Mouse (Mus musculus) stomach, embryonic 15.5 days (tissue): Measurements from ENCODE around the gene Ddx54. TPM values are rescaled to one million over a fixed set of nuclear protein-coding genes. Genes with fewer than 3 reads are reported as not detected.

ENCODE experiments used
- ATAC-seq: fragments of 200-750 bp; cut with Nextera tagmentation; 2 replicates; pipeline ENCODE4 v1.8.0; 2017; ENCODE audit warnings: low read depth, moderate number of reproducible peaks, moderate TSS enrichment; ENCODE audit not compliant: insufficient read depth, low FRiP score
- H3K27ac ChIP-seq: fragments of 300-500 bp; sonication (generic); 2 replicates; pipeline ENCODE4 v1.5.1; 2015; ENCODE audit warnings: mild to moderate bottlenecking, inconsistent platforms
- H3K27me3 ChIP-seq: fragments of 300-500 bp; sonication (generic); replicated peaks from 2 replicates; pipeline ENCODE4 v1.6.1; 2015; ENCODE audit warnings: inconsistent platforms
- H3K36me3 ChIP-seq: fragments of 300-500 bp; sonication (generic); 2 replicates; pipeline ENCODE4 v1.6.1; 2015; ENCODE audit warnings: inconsistent platforms
- H3K4me1 ChIP-seq: fragments of 300-500 bp; sonication (generic); 2 replicates; pipeline ENCODE4 v1.6.1; 2015; ENCODE audit warnings: inconsistent platforms
- H3K4me2 ChIP-seq: fragments of 300-500 bp; sonication (generic); 2 replicates; pipeline ENCODE4 v1.6.1; 2015; ENCODE audit warnings: mild to moderate bottlenecking, inconsistent platforms
- H3K4me3 ChIP-seq: fragments of 300-500 bp; sonication (generic); replicated peaks from 2 replicates; pipeline ENCODE4 v1.5.1; 2015; ENCODE audit warnings: inconsistent platforms
- H3K9ac ChIP-seq: fragments of 300-500 bp; sonication (generic); 2 replicates; pipeline ENCODE4 v1.6.1; 2015; ENCODE audit warnings: inconsistent platforms
- H3K9me3 ChIP-seq: fragments of 300-500 bp; sonication (generic); 2 replicates; pipeline ENCODE4 v1.6.1; 2016; ENCODE audit warnings: inconsistent platforms
- WGBS: fragments of 180-500 bp; shearing (Covaris S2); methylation state at CpG from one replicate; pipeline ENCODE4 v1.1.7; 2015; 5-methylcytosine and 5-hydroxymethylcytosine counted together
- polyA plus RNA-seq: library from polyadenylated mRNA; unstranded; fragments of >200 nt; fragmentation: Nextera tagmentation; extraction: Ambion mirVana; gene quantifications from 2 replicates; pipeline ENCODE4 v1.2.1, GENCODE M21; 2015

Gene Ddx54
- polyA plus RNA-seq, 1 experiment from 2014 or later = 41.8 TPM

DNA sequence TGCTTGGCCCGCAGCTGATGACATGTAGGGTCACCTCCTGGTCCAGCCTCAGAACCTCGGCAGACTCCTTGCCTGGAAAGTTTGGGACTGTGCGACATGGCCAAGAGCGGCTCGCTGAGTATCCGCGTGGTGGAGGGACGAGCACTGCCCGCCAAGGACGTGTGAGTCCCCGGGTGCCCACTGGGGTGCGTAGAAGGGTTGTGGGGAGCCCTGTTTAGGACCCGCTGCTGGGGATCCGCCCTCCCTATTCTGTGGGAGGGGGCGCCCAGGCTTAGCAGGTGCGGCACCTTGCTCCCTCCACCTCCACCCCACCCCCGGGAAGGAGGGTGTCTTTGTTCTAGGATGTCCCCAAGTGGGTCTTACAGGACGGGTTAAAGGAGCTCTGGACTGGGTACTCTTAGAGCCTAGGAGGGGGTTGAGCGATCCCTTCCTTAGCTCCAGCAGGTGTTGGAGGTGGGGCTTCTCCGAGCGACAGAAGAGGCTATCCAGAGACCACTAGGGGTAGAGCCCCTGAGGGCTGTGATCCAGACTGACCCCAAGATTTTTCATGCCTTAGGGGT lies 36.9 kb downstream of the Ddx54 start:
- Histone ChIP-seq H3K27ac (no peak overlapping the region), H3K4me3 (peak overlapping the region; percentile 32), H3K9me3 (no peaks in the 10 kb centered on the region), H3K4me2 (peak overlapping the region; percentile 59), H3K27me3 (peaks cover 36% of the 10 kb centered on the region), H3K36me3 (no peaks in the 10 kb centered on the region), H3K9ac (no peak overlapping the region), H3K4me1 (peaks cover 15% of the 10 kb centered on the region)
- 0 out of 2 replicates have a peak, but pooled peaks have one; percentile 33 for ATAC-seq
- whole genome bisulfite sequencing = 4% methylated on average over 21 of the region's 21 CpGs

DNA sequence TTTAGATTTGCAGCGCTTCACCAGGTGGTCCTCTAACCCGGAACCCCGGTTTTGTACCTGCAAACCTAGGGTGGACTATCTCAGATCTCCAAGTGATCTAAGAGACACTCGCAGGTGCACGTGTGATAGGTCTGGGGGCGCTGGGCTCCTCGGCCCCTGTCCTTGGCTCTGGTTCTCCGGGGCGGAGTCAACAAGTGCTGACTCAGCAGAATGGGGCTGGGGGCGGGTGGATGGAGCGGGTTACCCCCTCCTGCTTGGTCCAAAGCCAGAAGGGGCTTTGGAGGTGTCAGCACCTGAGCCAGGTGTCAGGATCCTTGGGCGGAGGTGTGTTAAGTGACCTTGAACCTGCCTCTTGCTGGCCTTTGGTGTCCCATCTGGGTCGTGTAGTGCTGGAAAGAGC lies 37.4 kb downstream of the Ddx54 start:
- peaks cover 36% of the 10 kb centered on the region for H3K27me3 ChIP-seq
- 22% methylated on average over 13 of the region's 13 CpGs for WGBS
- no peak overlapping the region for H3K27ac ChIP-seq
- no peak overlapping the region for H3K4me2 ChIP-seq
- H3K4me1 ChIP-seq = peaks cover 15% of the 10 kb centered on the region
- no peaks in the 10 kb centered on the region for H3K36me3 ChIP-seq
- no peaks in the 10 kb centered on the region for H3K9me3 ChIP-seq
- H3K4me3 ChIP-seq = no peak overlapping the region
- no peak overlapping the region for H3K9ac ChIP-seq
- no peak for ATAC-seq

DNA sequence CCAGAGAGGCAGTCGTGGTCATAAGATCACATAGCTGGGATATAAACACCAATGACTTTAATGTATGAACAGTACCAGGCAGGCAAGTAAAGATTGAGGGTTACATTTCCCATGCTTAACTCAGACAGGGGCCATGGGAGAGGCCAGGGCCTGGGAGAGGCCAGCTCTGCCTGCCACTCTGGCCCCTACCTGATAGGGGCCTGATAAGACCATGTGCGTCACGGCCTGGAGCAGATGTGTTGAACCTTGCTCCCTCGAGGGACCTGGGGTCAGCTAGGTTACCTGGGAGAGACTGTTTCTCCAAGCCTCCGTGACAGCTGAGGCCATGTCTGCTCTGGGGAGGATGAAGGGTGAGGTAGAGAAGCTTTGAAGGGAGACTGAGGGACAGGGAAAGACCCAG lies 38.7 kb downstream of the Ddx54 start:
- ATAC-seq = no peak
- H3K27me3 ChIP-seq = peaks cover 36% of the 10 kb centered on the region
- no peaks in the 10 kb centered on the region for H3K9me3 ChIP-seq
- H3K4me1 ChIP-seq = peaks cover 15% of the 10 kb centered on the region
- H3K27ac ChIP-seq = no peak overlapping the region
- 37% methylated on average over 5 of the region's 5 CpGs for WGBS
- H3K9ac ChIP-seq = no peak overlapping the region
- H3K36me3 ChIP-seq = no peaks in the 10 kb centered on the region
- H3K4me2 ChIP-seq = no peak overlapping the region
- H3K4me3 ChIP-seq = no peak overlapping the region

DNA sequence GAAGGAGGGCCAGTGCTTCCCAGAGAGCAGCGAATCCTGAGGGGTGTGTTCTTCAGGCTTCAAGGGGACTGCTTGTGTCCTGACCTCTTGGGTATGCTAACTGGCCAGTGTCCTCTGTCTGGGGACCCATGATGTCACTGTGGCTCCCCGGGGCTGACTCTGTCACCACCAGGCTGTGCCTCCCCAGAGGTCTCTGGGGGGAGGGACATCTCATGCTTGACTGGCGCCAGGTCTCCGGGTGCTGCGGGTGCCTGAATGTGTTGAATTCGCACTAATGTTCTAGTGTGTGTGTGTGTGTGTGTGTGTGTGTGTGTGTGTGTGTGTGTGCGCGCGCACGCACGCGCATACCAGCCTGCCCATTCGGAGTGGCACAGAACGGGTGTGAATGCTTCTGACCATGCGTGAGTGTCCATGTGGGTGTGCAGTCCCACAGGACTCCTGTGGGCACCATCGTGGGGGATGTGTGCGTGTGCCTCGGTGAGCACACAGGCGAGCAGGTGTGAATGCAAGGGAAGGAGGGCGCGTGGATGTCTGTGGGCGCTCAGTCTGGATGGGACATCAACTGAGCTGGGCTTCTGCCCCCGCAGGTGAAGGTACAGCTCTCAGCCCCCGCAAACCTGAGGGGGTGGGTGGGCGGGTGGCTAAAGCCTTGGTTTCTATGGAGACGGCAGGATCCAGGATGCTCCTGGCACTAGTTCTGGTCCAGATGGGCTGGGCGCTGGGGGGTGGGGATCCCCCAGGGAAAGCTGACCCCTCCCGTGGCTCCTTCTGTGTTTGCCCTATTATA lies 40.6 kb downstream of the Ddx54 start:
- ATAC-seq = no peak
- no peaks in the 10 kb centered on the region for H3K9me3 ChIP-seq
- H3K9ac ChIP-seq = no peak overlapping the region
- H3K27ac ChIP-seq = no peak overlapping the region
- H3K4me1 ChIP-seq = peaks cover 15% of the 10 kb centered on the region
- no peak overlapping the region for H3K4me3 ChIP-seq
- 82% methylated on average over 28 of the region's 28 CpGs for WGBS
- H3K4me2 ChIP-seq = no peak overlapping the region
- H3K36me3 ChIP-seq = no peaks in the 10 kb centered on the region
- peaks cover 29% of the 10 kb centered on the region for H3K27me3 ChIP-seq

DNA sequence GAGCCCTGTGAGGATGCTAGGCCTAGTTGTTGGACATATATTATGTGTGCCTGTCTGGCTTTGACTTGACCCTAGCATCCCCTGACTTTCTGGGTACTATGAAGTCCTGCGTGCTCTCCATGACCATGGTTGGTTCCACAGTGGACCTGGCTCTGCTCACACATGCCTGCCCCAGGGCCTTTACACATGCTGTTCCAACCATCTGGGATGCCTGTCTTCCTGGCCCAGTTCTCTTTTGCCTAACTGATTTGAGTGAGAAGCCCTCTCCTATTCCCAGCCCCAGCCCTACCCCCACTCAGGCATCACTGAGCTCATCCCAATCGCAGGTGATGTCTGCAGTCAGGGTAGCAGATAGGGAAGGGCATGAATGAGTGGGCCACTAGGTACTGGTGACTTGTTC lies 41.3 kb downstream of the Ddx54 start:
- 85% methylated on average over 2 of the region's 2 CpGs for WGBS
- H3K4me1 ChIP-seq = peaks cover 8% of the 10 kb centered on the region
- ATAC-seq = no peak

DNA sequence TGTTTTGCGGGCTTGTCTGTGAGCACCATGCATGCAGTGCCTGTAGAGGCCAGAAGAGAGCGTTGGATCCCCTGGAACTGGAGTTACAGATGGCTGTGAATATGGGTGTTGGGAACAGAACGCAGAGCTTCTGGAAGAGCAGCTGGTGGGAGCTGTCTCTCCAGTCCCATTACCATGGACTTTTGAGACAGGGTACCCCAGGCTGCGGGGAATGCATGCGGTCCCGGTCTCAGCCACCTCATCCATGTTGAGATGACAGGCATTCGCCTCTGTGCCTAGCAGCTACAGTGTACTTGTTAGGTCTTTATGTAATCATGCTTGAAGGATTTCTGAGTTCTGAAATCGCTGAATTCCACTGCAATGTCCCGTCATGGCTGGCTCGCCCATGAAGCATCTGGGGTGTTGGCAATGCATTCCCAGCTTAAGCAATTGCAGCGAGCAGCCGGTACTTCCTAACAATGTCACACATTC lies 43.8 kb downstream of the Ddx54 start:
- H3K9ac ChIP-seq = no peak overlapping the region
- no peak for ATAC-seq
- no peaks in the 10 kb centered on the region for H3K4me1 ChIP-seq
- H3K4me3 ChIP-seq = no peak overlapping the region
- 79% methylated on average over 12 of the region's 12 CpGs for WGBS
- peaks cover 1% of the 10 kb centered on the region; the same call in 1 of the 2 replicates for H3K27me3 ChIP-seq
- H3K4me2 ChIP-seq = no peak overlapping the region
- no peak overlapping the region for H3K27ac ChIP-seq
- H3K36me3 ChIP-seq = no peaks in the 10 kb centered on the region
- no peaks in the 10 kb centered on the region for H3K9me3 ChIP-seq

More for the DNA sequence above, 41.3 kb downstream of the Ddx54 start:
- Histone ChIP-seq H3K4me3 (no peak overlapping the region), H3K27ac (no peak overlapping the region), H3K9ac (no peak overlapping the region), H3K4me2 (no peak overlapping the region), H3K27me3 (peaks cover 23% of the 10 kb centered on the region), H3K36me3 (no peaks in the 10 kb centered on the region), H3K9me3 (no peaks in the 10 kb centered on the region)

DNA sequence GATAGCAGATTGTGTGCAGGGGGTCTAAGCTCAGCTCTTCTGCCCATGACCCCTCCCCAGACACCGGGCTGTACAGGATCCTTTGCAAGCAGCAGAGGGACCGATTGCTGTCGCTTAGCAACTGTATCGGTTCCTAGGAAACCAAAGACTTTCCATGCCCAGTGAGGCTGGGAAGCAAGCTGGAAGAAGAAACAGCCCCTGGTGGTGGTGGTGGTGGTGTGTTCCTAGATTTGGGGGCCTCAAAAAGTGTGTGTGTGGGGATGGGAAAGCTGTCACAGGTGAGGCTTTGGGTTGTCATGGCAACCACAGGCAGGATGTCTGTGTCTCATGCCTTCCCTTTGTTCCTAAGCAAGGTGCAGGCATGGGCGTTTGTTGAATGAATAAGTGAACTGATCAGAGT lies 48.3 kb downstream of the Ddx54 start:
- no peaks in the 10 kb centered on the region for H3K9me3 ChIP-seq
- no peak for ATAC-seq

DNA sequence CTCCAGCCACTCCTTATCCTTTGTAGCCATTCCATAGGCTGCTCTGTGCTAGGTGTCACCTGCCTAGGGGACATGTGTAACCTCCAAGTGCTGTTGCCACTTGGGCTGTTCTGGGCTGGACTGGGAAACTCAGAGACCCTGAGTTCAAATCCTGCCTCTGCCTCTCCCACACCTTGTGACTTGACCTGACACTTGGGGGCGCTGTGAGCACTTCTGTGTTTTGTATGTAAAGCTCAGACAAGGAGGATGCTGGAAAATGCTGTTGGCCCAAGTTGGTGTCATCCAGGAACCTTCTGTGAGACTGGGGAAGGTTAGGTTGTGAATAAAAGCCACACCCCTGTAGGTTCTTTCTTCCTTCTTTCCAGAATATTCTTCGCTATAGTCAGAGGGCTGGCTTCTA lies 52.3 kb downstream of the Ddx54 start:
- H3K27ac ChIP-seq = no peak overlapping the region
- H3K36me3 ChIP-seq = no peaks in the 10 kb centered on the region
- no peaks in the 10 kb centered on the region for H3K27me3 ChIP-seq
- no peaks in the 10 kb centered on the region for H3K9me3 ChIP-seq
- H3K4me1 ChIP-seq = no peaks in the 10 kb centered on the region
- no peak overlapping the region for H3K4me2 ChIP-seq
- no peak overlapping the region for H3K9ac ChIP-seq
- 57% methylated on average over 2 of the region's 2 CpGs for WGBS
- H3K4me3 ChIP-seq = no peak overlapping the region
- ATAC-seq = no peak

More for the DNA sequence above, 48.3 kb downstream of the Ddx54 start:
- Histone ChIP-seq H3K27ac (no peak overlapping the region), H3K9ac (no peak overlapping the region), H3K4me3 (no peak overlapping the region), H3K4me1 (no peaks in the 10 kb centered on the region), H3K4me2 (no peak overlapping the region), H3K27me3 (no peaks in the 10 kb centered on the region), H3K36me3 (no peaks in the 10 kb centered on the region)
- 37% methylated on average over 5 of the region's 5 CpGs for WGBS

DNA sequence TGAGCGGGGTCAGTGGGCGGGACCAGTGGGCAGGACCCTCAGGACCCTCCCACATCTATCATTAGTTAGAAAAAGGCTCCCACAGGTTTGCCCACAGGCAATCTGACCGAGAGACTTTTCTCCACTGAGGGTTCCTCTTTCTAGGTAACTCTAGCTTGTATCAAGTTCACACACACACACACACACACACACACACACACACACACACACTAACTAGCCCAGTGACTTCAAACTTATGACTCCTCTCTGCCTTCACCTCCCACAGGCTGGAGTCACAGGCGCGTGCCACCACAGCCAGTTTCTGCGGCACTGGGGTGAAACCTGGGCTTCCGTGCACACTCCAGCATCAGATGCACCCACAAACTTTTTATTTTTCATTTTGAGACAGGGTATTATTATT lies 56.2 kb downstream of the Ddx54 start:
- no peak overlapping the region for H3K9ac ChIP-seq
- no peaks in the 10 kb centered on the region for H3K36me3 ChIP-seq
- no peaks in the 10 kb centered on the region for H3K9me3 ChIP-seq
- whole genome bisulfite sequencing = 74% methylated on average over 7 of the region's 7 CpGs
- no peaks in the 10 kb centered on the region for H3K27me3 ChIP-seq
- H3K4me3 ChIP-seq = no peak overlapping the region
- H3K27ac ChIP-seq = no peak overlapping the region
- H3K4me1 ChIP-seq = no peaks in the 10 kb centered on the region
- no peak overlapping the region for H3K4me2 ChIP-seq
- ATAC-seq = no peak

DNA sequence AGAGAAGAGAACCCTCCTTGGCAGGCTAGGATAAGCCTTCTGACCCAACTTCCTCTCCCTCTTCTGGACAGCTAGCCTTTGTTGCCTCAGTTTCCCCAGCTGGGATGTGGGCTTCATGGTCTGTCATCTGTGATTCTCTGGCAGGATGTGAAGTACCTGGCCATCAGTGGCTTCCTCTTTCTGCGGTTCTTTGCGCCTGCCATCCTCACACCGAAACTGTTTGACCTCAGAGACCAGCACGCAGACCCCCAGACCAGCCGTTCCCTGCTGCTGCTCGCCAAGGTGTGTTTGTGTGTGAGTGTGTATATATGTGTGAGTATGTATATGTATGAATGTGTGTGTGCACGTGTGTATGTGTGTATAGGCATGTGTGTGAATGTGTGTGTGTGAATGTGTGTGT lies 57.6 kb downstream of the Ddx54 start:
- 86% methylated on average over 7 of the region's 7 CpGs for WGBS
- Histone ChIP-seq H3K27me3 (no peaks in the 10 kb centered on the region), H3K36me3 (no peaks in the 10 kb centered on the region), H3K4me3 (no peak overlapping the region), H3K4me1 (0 out of 2 replicates have a peak, but pooled peaks cover 2% of the 10 kb centered on the region), H3K27ac (no peak overlapping the region), H3K9ac (no peak overlapping the region), H3K4me2 (no peak overlapping the region), H3K9me3 (no peaks in the 10 kb centered on the region)
- no peak for ATAC-seq

DNA sequence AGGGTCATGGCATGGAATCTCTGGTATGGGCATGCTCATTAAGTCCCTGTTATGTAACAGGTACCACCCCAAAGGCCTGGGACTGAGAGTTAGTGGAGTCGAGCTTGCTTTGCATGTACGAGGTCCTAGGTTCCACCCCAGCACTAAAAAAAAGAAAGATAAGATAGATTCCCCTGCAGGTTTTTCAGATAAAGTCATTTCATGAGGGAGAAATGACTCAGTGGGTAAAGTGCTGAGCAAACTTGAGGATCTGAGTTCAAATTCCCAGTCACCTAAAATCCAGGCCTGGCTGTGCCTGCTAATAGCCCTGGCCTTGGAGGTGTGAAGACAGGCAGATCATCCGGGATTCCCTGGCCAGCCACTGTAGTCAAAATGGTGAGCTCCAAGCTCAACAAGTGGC lies 59.3 kb downstream of the Ddx54 start:
- H3K4me3 ChIP-seq = no peak overlapping the region
- 0 out of 2 replicates have a peak, but pooled peaks cover 2% of the 10 kb centered on the region for H3K4me1 ChIP-seq
- 73% methylated on average over 3 of the region's 3 CpGs for WGBS
- no peak overlapping the region for H3K9ac ChIP-seq
- H3K36me3 ChIP-seq = no peaks in the 10 kb centered on the region
- no peaks in the 10 kb centered on the region for H3K9me3 ChIP-seq
- H3K4me2 ChIP-seq = no peak overlapping the region
- H3K27me3 ChIP-seq = no peaks in the 10 kb centered on the region
- H3K27ac ChIP-seq = no peak overlapping the region
- no peak for ATAC-seq

DNA sequence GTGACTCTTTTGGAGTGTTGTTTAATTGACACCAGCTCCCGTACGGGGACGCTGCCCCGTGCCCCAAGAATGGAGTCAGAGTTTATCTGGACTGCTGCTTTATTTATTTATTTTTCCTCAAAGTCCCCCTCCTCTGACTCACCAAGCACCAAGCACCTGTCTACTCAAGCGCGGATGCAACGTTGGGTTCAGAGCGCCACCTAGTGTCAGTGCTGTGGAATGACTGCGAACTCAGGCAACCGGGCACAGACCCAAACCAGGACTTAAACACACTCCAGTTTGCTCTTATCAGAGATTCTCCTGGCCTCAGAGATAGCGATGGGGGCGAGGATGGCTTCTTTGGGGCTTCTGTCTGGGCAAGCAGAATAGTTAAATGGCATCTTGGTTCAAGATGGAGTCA lies 61.1 kb downstream of the Ddx54 start:
- ATAC-seq = no peak
- no peak overlapping the region for H3K27ac ChIP-seq
- H3K4me2 ChIP-seq = no peak overlapping the region
- H3K4me3 ChIP-seq = no peak overlapping the region
- H3K36me3 ChIP-seq = no peaks in the 10 kb centered on the region
- H3K9me3 ChIP-seq = no peaks in the 10 kb centered on the region
- H3K9ac ChIP-seq = no peak overlapping the region
- WGBS = 4% methylated on average over 12 of the region's 12 CpGs
- H3K27me3 ChIP-seq = no peaks in the 10 kb centered on the region
- 0 out of 2 replicates have a peak, but pooled peaks cover 2% of the 10 kb centered on the region for H3K4me1 ChIP-seq
